Mouse (Mus musculus) stomach, postnatal 0 days (tissue): Measurements from ENCODE around the gene Tmem88b. TPM values are rescaled to one million over a fixed set of nuclear protein-coding genes. Genes with fewer than 3 reads are reported as not detected.

Experiments
- ATAC-seq: fragments of 200-750 bp; cut with Nextera tagmentation; 2 replicates; pipeline ENCODE4 v1.8.0; 2017; ENCODE audit not compliant: low FRiP score, low TSS enrichment
- DNase-seq: peaks from one replicate; pipeline ENCODE4 v3.0.0-alpha.2; 2016; ENCODE audit warnings: low spot score
- H3K27ac ChIP-seq: fragments of 300-500 bp; sonication (generic); replicated peaks from 2 replicates; pipeline ENCODE4 v1.5.1; 2014; ENCODE audit warnings: mild to moderate bottlenecking, control low read depth
- H3K27me3 ChIP-seq: fragments of 300-500 bp; sonication (generic); 2 replicates; pipeline ENCODE4 v1.6.1; 2014; ENCODE audit warnings: low read length; ENCODE audit not compliant: control insufficient read depth, insufficient read depth
- H3K36me3 ChIP-seq: fragments of 300-500 bp; sonication (generic); 2 replicates; pipeline ENCODE4 v1.6.1; 2014; ENCODE audit warnings: low read length, mixed read lengths; ENCODE audit not compliant: control insufficient read depth, insufficient read depth
- H3K4me1 ChIP-seq: fragments of 300-500 bp; sonication (generic); replicated peaks from 2 replicates; pipeline ENCODE4 v1.6.1; 2014; ENCODE audit warnings: antibody characterized with exemption; ENCODE audit not compliant: control insufficient read depth, insufficient read depth
- H3K4me2 ChIP-seq: fragments of 300-500 bp; sonication (generic); replicated peaks from 2 replicates; pipeline ENCODE4 v1.6.1; 2014; ENCODE audit warnings: low read depth, mild to moderate bottlenecking, control low read depth, moderate library complexity
- H3K4me3 ChIP-seq: fragments of 300-500 bp; sonication (generic); 2 replicates; pipeline ENCODE4 v1.5.1; 2014; ENCODE audit warnings: low read depth, low read length, control low read depth
- H3K9ac ChIP-seq: fragments of 300-500 bp; sonication (generic); 2 replicates; pipeline ENCODE4 v1.6.1; 2014; ENCODE audit warnings: mild to moderate bottlenecking, low read length, control low read depth, mixed read lengths
- H3K9me3 ChIP-seq: fragments of 300-500 bp; sonication (generic); 2 replicates; pipeline ENCODE4 v1.6.1; 2016; ENCODE audit warnings: low read length; ENCODE audit not compliant: control insufficient read depth
- CTCF ChIP-seq: IDR thresholded peaks from 2 replicates; pipeline ENCODE4 v1.5.1; 2016; ENCODE audit warnings: antibody characterized with exemption, low read depth, mild to moderate bottlenecking, moderate library complexity
- EP300 ChIP-seq: optimal IDR thresholded peaks from 2 replicates; pipeline ENCODE3; 2016; ENCODE audit warnings: antibody characterized with exemption
- WGBS: fragments of 180-500 bp; shearing (Covaris S2); extraction: QIAGEN DNeasy Blood & Tissue Kit; methylation state at CpG from one replicate; pipeline ENCODE4 v1.1.7; 2014; 5-methylcytosine and 5-hydroxymethylcytosine counted together
- polyA plus RNA-seq: library from polyadenylated mRNA; unstranded; fragments of >200 nt; fragmentation: Nextera tagmentation; extraction: Ambion mirVana; gene quantifications from 2 replicates; pipeline ENCODE4 v1.2.1, GENCODE M21; 2015

Gene Tmem88b
- polyA plus RNA-seq, 1 experiment from 2014 or later: 0.13 TPM

DNA sequence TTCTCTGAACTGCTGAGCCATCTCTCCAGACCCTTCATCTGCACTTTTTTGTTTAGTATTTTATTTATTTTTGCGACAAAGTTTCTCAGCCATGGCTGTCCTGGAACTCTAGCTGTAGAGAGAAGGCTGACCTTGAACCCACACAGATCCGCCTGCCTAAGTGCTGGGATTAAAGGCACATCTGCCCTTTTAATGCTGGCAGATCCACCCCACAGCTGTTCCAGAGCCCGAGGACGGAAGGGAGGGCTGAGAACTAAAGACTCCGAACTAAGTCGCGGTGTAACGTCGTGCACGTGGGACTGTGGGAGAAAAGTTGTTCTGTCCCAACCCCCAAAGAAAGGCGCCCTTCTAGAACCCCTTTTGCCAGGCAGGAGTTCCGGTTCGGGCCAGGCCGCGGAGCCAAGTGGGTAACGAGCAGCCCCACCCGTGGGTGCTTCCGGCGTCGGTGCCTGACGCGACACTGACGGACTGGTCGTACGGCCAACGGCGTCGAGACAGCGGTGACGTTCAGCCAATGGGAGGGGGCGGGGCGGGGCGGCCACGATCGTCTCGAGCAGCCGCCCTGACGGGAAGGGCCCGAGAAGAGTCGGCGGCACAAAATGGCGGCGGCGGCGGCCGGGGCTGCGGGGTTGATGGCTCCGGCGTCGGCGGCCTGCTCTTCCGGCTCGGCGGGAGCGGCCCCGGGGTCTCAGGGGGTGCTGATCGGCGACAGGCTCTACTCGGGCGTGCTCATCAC, 26.4 kb upstream of the Tmem88b start, which contains the start of gene Ccnl2:
Ccnl2 (plus strand) TSS at position 561 of the 736 bp plus-strand sequence.
- Histone ChIP-seq H3K36me3 (peaks cover 27% of the 10 kb centered on the region), H3K27me3 (no peaks in the 10 kb centered on the region), H3K27ac (peak within 1 kb of the TSS; percentile 95), H3K4me1 (0 out of 2 replicates have a peak, but pooled peaks cover 4% of the 10 kb centered on the region), H3K4me3 (peak within 1 kb of the TSS; percentile 99), H3K9ac (peak within 1 kb of the TSS; percentile 100), H3K9me3 (no peaks in the 10 kb centered on the region), H3K4me2 (peak within 1 kb of the TSS; percentile 80)
- TF ChIP-seq CTCF: peak; percentile 21; the same call in 1 of the 2 replicates
- peak; percentile 95 for TF ChIP-seq EP300
- DNase-seq (peak; percentile 98), ATAC-seq (peak; percentile 99)
- WGBS: under 1% methylated on average over 59 of the region's 60 CpGs

- no peak overlapping the region for H3K9ac ChIP-seq
- no peak overlapping the region for H3K4me2 ChIP-seq
- TF ChIP-seq CTCF (no peak), EP300 (no peak)
- DNase-seq (no peak), ATAC-seq (no peak)
- peaks cover 16% of the 10 kb centered on the region for H3K36me3 ChIP-seq
- H3K4me3 ChIP-seq: no peak overlapping the region
- 0 out of 2 replicates have a peak, but pooled peaks cover 3% of the 10 kb centered on the region for H3K4me1 ChIP-seq
- H3K27me3 ChIP-seq: no peaks in the 10 kb centered on the region
- 89% methylated on average over 3 of the region's 3 CpGs for WGBS
- H3K9me3 ChIP-seq: no peaks in the 10 kb centered on the region
- H3K27ac ChIP-seq: no peak overlapping the region
Measured at GRCm38 (mm10) chr4:155807841-155808240, 22.2 kb upstream of the Tmem88b start.

DNA sequence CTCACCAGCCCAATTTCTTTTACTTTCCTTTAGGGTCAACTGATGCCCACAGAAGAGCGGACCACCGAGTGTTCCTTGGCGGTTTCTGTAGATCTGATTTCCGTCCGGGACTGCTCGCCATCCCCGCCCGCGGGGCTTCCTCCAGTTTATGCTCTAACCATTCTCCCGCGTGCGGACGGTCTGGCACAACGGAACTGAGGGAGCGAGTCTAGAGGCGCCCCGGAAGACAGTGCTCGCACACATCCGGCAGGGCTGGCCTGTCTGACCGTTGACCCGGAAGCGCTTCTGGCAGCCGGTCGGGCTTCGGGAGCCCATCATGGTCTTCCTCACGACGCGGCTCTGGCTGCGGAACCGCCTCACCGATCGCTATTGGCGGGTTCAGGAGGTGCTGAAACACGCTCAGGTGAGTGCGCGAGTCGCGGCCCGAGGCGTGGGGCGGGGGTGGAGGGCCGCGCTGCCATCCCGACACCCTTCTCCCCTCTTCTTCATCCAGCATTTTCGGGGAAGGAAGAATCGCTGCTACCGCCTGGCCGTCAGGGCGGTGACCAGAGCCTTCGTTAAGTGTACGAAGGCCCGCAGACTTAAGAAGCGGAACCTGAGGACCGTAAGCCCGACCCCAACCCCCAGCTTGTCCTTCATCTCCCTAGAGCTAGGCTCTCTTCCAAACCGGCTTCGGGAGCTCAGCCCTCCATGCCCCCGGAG, 17.8 kb upstream of the Tmem88b start:
- TF ChIP-seq CTCF (no peak), EP300 (no peak)
- H3K27ac ChIP-seq: peak overlapping the region; percentile 88
- ATAC-seq: peak; percentile 98
- no peaks in the 10 kb centered on the region for H3K9me3 ChIP-seq
- DNase-seq: peak; percentile 95
- H3K27me3 ChIP-seq: no peaks in the 10 kb centered on the region
- H3K36me3 ChIP-seq: peaks cover 6% of the 10 kb centered on the region
- H3K4me1 ChIP-seq: 0 out of 2 replicates have a peak, but pooled peaks cover 3% of the 10 kb centered on the region
- H3K4me3 ChIP-seq: peak overlapping the region; percentile 89
- H3K4me2 ChIP-seq: peak overlapping the region; percentile 76
- peak overlapping the region; percentile 87 for H3K9ac ChIP-seq
- 0% methylated on average over 58 of the region's 58 CpGs for WGBS

GRCm38 (mm10) chr4:155802741-155803339, 17.2 kb upstream of the Tmem88b start, which contains the start of gene Mrpl20:
TSS of gene Mrpl20 (plus strand) at chr4:155802878.
- peak within 1 kb of the TSS; percentile 76 for H3K4me2 ChIP-seq
- peak within 1 kb of the TSS; percentile 88 for H3K27ac ChIP-seq
- DNase-seq (no peak), ATAC-seq (no peak)
- H3K9me3 ChIP-seq: no peaks in the 10 kb centered on the region
- H3K9ac ChIP-seq: peak within 1 kb of the TSS; percentile 87
- no peaks in the 10 kb centered on the region for H3K27me3 ChIP-seq
- peaks cover 3% of the 10 kb centered on the region for H3K36me3 ChIP-seq
- 0 out of 2 replicates have a peak, but pooled peaks cover 3% of the 10 kb centered on the region for H3K4me1 ChIP-seq
- no peak for TF ChIP-seq EP300
- TF ChIP-seq CTCF: peak; percentile 55
- WGBS: 7% methylated on average over 12 of the region's 12 CpGs
- peak within 1 kb of the TSS; percentile 89 for H3K4me3 ChIP-seq

DNA sequence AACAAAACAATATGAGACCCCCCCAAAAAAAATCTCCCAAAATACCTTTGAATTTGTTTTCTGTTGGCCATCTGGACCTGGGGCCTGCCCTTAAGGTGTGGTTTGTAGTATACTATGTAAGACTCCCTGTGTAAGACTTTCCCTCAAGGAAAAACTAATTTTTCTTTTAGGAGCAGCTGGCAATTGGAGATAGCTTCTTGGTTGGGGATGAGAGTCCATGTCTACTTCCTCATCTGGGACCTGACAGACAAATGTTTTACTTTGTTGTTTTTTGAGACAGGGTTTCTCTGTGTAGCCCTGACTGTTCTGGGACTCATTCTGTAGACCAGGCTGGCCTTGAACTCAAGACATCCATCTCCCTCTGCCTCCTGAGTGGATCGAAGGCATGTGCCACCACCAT, 16.4 kb upstream of the Tmem88b start:
- Histone ChIP-seq H3K4me1 (0 out of 2 replicates have a peak, but pooled peaks cover 3% of the 10 kb centered on the region), H3K27me3 (no peaks in the 10 kb centered on the region), H3K4me2 (no peak overlapping the region), H3K9me3 (no peaks in the 10 kb centered on the region), H3K4me3 (no peak overlapping the region), H3K36me3 (no peaks in the 10 kb centered on the region; the same call in 1 of the 2 replicates), H3K9ac (no peak overlapping the region), H3K27ac (no peak overlapping the region)
- DNase-seq (no peak), ATAC-seq (no peak)
- 94% methylated on average over 1 of the region's 1 CpGs for WGBS
- TF ChIP-seq CTCF (no peak), EP300 (no peak)
